ENCODE assay signal across 7 mouse cellular contexts in the genomic region with DNA sequence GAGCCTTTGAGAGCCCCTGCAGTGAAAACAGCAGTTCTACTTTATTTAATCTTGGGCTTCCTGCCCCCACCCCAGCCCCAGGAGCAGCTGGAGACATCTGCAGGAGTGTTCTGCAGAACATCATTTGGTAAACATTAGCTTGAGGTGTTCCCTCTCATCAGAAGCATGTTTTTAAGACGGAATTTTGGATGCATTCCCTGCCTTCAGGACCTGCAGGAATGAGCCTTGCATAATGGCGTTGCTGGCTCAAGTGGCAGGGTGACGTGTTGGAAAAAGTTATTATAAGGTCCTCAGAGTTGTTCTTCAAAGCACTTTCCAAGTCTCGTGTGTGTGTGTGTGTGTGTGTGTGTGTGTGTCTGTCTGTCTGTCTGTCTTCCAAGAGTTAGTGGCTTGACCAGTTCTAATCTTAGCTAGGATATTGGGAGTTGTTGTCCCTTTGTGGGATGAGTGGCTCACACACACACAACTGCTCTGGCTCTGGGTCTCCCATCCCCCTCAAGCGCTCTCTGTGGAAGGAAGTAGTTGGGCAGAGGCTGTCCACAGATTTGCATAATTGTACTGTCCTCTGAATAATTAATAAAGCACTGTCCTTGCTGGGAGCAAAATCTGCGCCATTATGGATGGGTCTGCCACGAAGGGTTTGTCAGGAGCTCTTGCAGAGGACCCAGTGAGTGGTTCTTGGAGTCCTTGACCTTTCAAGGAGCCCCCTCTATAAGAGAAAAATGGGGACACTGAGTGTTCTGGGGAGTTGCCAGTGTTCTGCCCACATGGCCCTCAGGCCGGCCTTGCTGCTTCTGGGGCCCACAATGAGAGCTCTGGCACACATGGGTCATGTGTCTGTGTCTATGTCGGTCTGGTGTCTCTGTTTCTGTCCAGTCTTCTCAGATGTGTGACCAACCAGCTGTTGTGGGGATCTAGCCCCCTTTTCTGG.
DNase-seq lines count a peak whose midpoint lies in the region; ATAC-seq and TF ChIP-seq lines count a peak whose summit lies in the region.

No protein-coding gene starts in this region.

- TF ChIP-seq CTCF in brain, embryonic 14.5 days (IDR thresholded peaks at IDR 0.05; ENCODE audit: borderline replicate concordance, extremely low read depth, insufficient read depth, insufficient read length), result no peak
- no peak for TF ChIP-seq CTCF in gastrocnemius, adult 2 months (IDR thresholded peaks at IDR 0.05)
- TF ChIP-seq CTCF in hindbrain, postnatal 0 days (IDR thresholded peaks at IDR 0.05; ENCODE audit: low read depth), result no peak

- H3K27me3 ChIP-seq in hindbrain, postnatal 0 days (ENCODE audit: insufficient read depth, low read length), result no peaks in the 10 kb centered on the region
- H3K27me3 ChIP-seq in forebrain, embryonic 10.5 days (ENCODE audit: poor library complexity, severe bottlenecking), result no peaks in the 10 kb centered on the region

- H3K9me3 ChIP-seq in hindbrain, postnatal 0 days (ENCODE audit: low read length), result no peaks in the 10 kb centered on the region
- H3K9me3 ChIP-seq in forebrain, embryonic 10.5 days, result no peaks in the 10 kb centered on the region

- H3K27ac ChIP-seq in gastrocnemius, adult 2 months, result peak overlapping the region; percentile 79
- no peak overlapping the region for H3K27ac ChIP-seq in hindbrain, postnatal 0 days
- H3K27ac ChIP-seq in forebrain, embryonic 10.5 days, result no peak overlapping the region

- ATAC-seq in hindbrain, postnatal 0 days, result peak; percentile 36; the same call in 1 of the 2 replicates
- ATAC-seq in megakaryocyte progenitor cell, adult 5-6 weeks (replicated peaks; ENCODE audit: poor library complexity), result 0 out of 2 replicates have a peak, but pooled peaks have one; percentile 29

- H3K4me1 ChIP-seq in hindbrain, postnatal 0 days (ENCODE audit: insufficient read depth, low read length), result peaks cover 48% of the 10 kb centered on the region
- H3K4me1 ChIP-seq in forebrain, embryonic 10.5 days, result peaks cover 86% of the 10 kb centered on the region

- H3K4me3 ChIP-seq in gastrocnemius, adult 2 months, result no peak overlapping the region
- H3K4me3 ChIP-seq in hindbrain, postnatal 0 days (ENCODE audit: low read length), result no peak overlapping the region
- H3K4me3 ChIP-seq in forebrain, embryonic 10.5 days, result no peak overlapping the region

- H3K4me2 ChIP-seq in hindbrain, postnatal 0 days (ENCODE audit: low read depth, low read length), result no peak overlapping the region

- DNase-seq in brain, embryonic 14.5 days (ENCODE audit: low read depth), result peak; percentile 41
- DNase-seq in gastrocnemius, adult 2 months, result peak; percentile 80
- DNase-seq in hindbrain, postnatal 0 days (ENCODE audit: low spot score), result no peak
- DNase-seq in layer of hippocampus, postnatal 14 days (ENCODE audit: low spot score in 2 of 2), result no peak
- DNase-seq in forebrain, embryonic 10.5 days (ENCODE audit: extremely low spot score, low spot score), result no peak
- DNase-seq in thymus, adult 18-20 months, result no peak

- intact Hi-C loops in gastrocnemius, adult 2 months (cut with DNase I), result no loop called here

- WGBS in hindbrain, postnatal 0 days, result 44% methylated on average over 9 of the region's 9 CpGs
- WGBS in forebrain, embryonic 10.5 days, result 78% methylated on average over 9 of the region's 9 CpGs

- no peak for TF ChIP-seq POLR2A in brain, embryonic 14.5 days (IDR thresholded peaks at IDR 0.05; ENCODE audit: borderline replicate concordance, extremely low read depth, insufficient read depth, insufficient read length, poor library complexity, severe bottlenecking)

- H3K9ac ChIP-seq in hindbrain, postnatal 0 days (replicated peaks; ENCODE audit: low read length), result no peak overlapping the region

- no peaks in the 10 kb centered on the region for H3K36me3 ChIP-seq in hindbrain, postnatal 0 days (ENCODE audit: insufficient read depth, low read length)
- peaks cover 28% of the 10 kb centered on the region for H3K36me3 ChIP-seq in forebrain, embryonic 10.5 days (replicated peaks)

Comparison
In these comparisons a context has a peak if more than half of its experiments do, and no peak if none do; other contexts are left out.
1. DNase-seq: peak in brain, embryonic 14.5 days (single experiment) and gastrocnemius, adult 2 months (single experiment); none in hindbrain, postnatal 0 days (single experiment), layer of hippocampus, postnatal 14 days (0 of 2), forebrain, embryonic 10.5 days (single experiment) and thymus, adult 18-20 months (0 of 2).